Mouse (Mus musculus) c-Kit-positive CD71-positive TER-119-negative erythroid progenitor cells, embryonic 14.5 days (primary cell): ENCODE measurements around the gene Armc3.
"Not testable (repeated sequence)": the region's sequence is repeated elsewhere in the genome, so short reads cannot be mapped to it uniquely, and the experiment has no call there.

Experiments
- DNase-seq: peaks from one replicate; pipeline ENCODE4 v3.0.0-alpha.2; 2013; ENCODE audit warnings: low read depth

Gene Armc3

DNA sequence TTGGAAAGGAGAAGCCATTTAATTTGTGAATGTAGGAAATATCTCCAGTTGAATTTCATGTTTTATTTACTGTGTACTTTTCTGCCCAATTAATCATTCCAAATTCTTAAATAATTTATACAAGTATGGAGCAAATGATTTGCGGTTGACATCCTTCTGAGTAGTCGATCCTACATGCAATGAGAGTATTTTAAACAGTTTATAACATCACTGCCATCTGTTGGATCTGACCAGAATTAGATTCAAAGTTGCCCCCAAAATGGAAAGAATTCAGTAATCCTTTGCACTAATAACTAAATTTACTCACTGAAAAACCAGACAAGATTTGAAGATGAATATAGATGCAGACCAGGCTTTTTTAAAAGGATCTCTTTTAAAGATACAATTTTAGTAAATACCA lies 75.5 kb downstream of the Armc3 start:
- DNase-seq, result no peak

DNA sequence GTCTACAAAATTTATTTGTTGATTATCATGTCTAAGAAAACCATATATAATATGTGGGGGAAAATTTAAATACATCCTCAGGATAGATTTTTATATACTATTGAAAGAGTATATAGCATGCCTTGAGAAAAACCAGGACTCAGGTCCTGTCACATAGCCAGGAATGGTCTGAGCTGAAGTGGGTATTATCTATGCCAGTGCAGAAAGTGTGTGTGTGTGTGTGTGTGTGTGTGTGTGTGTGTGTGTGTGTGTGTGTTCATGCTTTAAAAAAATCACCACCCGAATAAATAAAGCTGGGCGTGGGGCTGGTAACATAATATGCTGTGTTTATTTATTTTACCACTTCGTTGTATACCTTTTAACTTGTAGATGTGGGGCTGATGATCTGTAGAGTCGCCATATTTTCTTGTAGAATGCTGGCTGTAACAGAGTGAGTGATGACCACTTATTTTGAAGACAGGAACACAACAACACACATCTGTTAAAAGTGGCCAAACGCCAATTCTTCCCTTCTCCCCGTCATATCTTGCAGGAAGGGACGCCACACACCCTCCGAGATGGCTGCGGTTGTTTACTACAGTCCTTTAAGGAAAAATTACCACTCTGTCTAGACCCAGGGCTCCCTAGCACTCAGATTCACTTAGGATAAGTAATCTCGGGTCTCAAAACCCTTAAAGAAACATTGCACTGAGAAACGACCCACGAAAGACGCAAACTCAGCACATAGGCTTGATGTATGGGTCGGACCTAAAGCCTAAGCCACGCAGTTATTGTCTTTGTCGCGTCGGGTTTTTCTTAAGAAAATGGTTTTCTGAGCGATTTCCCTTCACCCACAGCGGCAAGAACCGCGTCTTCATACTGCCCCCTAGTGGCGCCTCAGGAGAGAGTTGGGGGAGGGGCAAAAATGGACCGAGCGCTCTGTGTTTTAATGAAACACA lies 76.8 kb downstream of the Armc3 start:
- peak; percentile 75 for DNase-seq

DNA sequence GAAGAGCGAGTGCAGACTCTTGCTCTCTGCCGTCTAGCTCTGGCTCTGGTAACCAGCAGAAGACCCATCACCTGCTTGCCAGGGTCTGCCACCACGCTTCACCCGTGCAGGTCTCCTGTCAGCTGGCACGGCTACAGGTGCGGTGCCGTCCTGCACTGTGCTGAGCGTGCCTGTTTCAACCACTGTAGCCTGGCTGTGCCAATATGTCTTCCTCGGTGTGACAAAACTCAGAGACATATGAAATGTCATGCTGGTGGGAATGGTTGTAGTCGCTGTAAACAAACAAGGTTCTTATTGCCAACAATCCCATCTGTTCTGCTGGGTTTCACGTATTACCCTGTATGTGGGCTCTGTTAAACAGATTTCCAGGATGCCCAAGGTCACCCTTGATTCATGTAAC lies 81.2 kb downstream of the Armc3 start:
- DNase-seq, result no peak

DNA sequence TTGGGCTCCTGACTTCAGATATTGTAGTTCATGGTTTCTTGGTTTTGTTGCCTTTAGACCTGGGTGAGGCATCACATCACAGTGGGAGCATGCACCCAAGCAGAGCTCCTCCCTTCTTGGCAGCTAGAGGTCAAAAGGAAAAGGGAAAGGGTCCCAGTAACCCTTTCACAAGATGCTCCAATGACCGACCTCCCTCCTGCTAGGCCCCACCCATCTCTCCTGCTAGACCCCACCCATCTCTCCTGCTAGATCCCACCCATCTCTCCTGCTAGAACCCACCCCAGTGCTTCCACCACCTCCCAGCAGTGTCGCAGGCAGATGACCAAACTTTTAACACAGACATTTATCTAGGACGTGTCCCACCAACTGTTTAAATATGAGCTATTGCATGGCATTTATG lies 93.3 kb downstream of the Armc3 start:
- DNase-seq, result no peak

DNA sequence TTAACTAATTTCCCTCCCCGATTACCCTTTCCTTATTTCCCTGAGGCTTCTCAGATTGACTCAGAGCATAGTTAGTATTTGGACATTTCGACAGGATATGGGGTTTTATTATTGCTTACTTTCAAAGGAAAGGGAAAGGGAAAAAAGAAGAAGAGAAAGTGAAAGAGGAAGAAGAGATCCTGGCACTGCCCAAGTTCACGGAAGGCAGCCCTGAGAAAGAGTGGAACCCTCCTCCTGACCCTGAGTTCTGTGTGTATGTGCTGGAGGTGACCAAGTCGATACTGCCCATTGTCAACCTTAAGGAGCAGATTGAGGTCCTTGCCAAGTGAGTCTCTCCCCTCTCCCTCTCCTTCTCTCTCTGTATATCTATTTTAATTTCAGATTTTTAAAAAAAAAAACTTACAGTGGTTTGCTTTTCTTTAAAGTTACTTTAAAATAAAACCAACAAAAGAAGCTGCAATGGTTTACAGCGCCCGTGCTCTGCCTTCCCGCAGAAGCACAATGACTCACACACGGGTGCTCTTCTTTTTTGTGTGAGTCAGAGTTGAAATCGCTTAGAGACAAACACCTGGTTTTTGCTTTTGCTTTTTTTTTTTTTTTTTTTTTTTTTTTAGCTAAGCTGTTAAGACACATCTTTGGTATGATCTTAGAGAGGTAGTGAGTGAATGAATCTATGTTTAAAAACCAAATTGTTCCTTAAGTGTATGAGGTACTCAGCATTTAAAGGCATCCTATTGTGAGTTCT lies 101.4 kb downstream of the Armc3 start:
- no peak for DNase-seq

DNA sequence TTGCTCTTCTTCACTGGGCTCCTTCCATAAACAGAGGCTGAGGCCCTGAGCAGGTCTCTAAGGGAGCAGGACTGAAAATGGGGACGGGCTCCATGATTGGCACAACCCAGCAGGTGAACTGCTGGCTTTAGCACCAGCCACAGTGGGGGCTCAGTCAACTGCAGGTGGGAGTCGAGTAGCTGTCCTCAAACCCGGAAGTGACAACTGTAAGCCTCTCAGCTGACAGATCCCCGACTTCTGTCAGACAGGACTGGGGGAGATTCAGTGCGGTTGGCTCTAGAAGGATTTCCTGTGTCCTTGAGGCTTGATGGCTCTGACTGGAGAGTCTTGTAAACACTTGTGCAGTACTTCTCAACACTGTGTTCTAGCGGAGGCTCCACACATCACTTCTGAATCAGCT lies 102.1 kb downstream of the Armc3 start:
- no peak for DNase-seq

DNA sequence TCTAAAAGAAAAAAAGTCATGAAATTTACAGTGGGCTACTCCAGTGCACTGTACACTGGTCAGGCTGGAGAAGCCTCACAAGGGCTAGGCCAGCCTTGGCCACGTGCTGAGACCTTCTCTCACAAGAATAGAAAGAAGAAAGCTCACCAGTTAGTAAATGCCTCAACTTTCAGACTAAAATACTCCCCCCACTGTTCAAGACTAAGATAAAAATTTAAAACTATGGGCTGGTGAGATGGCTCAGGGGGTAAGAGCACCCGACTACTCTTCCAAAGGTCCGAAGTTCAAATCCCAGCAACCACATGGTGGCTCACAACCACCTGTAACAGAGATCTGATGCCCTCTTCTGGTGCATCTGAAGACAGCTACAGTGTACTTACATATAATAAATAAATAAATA lies 104.0 kb downstream of the Armc3 start:
- not testable (repeated sequence) for DNase-seq

DNA sequence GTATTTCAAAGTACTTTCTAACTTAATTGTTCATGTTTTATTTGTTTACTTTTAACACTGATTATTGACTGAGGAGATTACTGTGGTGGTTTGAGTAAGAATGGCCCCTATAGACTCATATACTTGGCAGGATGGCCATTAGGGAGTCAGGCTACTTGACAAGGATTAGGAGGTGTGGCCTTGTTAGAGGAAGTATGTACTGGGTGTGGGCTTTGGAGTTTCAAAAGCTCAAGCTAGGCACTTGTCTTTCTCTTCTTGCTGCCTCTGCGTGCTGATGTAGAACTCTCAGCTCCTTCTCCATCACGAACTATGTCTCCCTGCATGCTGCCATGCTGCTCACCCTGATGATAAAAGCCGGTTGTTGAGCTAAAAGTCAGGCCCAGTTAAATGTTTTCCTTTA lies 111.4 kb downstream of the Armc3 start:
- no peak for DNase-seq

DNA sequence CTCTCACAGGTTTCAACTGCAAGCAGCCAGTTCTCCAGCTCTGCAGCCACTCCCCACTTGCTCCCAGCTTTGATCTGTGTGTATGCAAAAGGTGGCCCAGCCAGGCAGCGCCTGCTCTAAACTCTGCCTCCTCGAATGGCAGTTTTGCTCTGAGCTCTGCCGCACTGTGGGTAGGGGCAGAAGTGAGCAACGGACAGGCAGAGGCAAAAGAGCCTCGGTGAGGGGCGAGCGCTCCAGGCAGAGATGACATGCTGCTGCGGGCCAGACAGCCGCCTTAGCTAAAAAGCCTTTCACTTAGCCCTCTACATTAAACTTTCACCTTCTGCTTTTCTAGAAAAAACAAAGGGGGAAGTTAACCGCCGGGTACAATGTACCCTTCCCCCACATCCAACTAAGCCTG lies 117.0 kb downstream of the Armc3 start:
- DNase-seq, result no peak

DNA sequence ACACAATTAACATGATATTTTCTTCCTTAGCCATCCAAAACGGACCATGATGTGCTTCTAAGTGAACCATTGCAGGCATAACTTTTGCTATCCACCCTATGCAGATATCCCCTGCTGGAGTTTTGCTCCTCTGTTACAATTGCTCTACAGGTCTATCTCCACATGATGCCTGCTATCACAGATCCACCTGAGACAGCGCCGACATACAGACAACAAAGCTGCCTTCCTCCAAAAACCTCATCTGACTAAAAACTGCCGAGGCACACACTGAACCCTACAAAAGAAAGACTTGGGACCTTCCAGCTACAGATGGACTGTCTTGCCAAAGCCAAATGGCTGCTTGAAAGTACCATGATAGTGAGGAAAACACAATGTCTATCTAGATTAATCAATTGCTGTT lies 117.6 kb downstream of the Armc3 start:
- no peak for DNase-seq

DNA sequence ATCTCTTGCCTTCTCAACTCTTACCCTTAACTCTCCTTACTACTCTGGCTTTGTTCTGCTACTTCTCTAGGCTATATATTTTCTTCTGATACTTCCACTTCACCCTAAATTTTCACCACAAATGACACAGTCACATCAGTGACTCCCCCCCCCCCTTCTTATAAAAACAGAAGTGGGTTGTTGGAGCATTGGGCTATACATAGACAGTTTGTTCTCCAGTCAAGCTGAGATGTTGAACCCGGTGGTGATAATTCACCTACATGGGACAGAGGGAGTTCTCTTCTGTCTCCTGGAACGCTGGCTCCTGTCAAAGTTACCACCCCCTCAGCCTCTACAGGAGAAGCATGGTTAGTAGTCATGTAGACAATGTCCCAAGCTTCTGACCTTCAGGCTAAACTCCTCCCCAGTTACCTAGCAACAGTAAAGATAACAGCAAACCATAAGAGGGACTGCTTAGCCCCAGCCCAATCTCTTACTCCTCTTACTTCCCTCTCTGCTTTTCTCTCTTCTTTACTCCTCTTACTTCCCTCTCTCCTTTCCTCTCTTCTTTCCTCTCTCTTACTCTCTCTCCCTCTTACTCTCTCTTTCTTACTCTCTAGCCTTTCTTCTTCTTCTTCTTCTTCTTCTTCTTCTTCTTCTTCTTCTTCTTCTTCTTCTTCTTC lies 118.2 kb downstream of the Armc3 start:
- DNase-seq, result not testable (repeated sequence)

DNA sequence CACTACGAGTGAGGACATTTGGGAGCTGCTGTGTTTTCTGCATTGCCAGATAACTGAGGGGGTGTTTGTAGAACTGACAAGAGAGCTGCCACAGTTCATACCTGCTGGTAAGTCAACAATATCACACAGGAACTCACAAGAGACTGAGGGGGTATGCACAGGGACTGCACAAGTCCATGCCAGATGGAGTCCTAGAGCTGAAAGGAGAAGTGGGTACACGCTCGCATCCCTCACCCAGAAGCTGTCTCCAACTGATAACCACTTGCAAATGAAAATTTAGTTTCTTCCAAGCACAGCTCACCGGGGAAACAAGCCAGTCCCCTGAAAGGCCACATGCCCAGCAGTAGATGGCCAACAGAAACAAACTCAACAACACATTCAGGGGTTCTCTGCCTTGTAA lies 119.4 kb downstream of the Armc3 start:
- DNase-seq, result no peak

DNA sequence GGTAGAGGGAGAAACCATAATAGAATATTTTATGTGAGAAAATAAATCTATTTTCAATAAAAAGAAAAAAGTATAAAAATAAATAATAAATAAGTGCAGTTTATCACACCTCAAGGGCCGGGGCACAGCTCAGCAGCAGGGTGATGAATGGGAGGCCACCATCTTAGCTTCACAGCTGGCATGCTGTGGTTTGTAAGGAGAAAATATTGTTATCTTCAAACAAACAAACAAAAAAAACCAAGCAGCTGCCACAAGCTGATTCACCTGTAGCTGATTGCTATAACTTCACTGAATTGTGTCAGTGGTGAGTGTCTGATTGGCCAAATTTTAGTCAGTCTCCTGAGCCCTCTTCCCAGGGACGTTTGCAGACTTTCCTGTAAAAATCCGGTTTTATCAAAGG lies 120.2 kb downstream of the Armc3 start:
- DNase-seq, result no peak

DNA sequence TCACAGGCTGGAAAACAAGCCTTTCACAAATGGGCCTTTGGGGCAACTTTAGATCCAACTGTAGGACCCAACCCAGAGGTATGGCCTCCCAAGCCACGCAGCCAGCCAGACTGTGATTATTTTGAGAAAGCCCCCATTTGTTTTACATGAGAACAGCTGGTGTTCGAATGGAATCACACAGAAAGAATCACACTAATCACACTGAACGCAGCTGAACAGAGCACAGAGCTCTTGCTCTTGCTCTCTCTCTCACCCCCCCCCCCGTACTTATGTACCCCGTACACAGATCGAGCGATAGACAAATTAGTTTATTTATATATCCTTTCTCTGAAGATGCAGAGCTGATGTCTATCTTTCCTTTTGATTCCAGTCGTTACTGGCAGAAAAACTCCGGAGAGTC lies 123.3 kb downstream of the Armc3 start:
- no peak for DNase-seq

DNA sequence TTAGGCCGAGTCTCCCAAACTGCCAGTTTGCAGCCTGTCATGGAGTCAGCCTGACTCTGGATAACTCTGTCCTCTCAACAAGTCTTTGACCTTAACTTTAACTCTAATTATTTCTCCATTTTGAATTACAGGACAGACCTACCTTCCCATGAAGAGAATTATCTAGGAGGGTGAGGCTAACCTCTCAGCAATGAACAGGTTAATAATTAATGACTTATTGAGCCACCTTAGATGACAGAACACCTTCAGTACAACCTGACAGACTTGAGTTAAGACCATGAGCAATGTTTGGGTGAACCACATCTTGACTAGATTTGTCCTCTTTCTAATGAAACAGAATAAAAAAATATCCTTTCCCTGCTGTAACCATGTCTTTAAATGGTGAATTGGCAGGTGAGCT lies 127.3 kb downstream of the Armc3 start:
- DNase-seq, result no peak

DNA sequence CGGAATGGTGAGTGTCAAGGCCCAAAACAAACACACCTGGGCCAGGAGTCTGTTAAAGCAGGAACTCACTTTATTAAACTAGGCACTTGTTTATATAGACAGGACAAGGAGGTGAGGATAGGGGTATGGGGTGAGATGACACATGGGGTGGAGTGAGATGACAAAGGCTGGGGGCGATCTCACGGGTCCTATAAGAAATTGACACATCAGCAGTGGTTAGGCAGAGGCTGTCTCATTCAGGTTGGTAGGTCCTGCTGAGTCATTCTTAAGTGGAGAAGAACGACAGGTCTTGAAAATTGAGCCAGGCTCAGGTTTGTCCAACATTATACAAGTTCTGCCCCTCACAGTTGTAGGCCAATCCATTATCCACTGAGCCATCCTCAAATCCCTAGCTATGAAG lies 128.7 kb downstream of the Armc3 start:
- DNase-seq, result no peak

DNA sequence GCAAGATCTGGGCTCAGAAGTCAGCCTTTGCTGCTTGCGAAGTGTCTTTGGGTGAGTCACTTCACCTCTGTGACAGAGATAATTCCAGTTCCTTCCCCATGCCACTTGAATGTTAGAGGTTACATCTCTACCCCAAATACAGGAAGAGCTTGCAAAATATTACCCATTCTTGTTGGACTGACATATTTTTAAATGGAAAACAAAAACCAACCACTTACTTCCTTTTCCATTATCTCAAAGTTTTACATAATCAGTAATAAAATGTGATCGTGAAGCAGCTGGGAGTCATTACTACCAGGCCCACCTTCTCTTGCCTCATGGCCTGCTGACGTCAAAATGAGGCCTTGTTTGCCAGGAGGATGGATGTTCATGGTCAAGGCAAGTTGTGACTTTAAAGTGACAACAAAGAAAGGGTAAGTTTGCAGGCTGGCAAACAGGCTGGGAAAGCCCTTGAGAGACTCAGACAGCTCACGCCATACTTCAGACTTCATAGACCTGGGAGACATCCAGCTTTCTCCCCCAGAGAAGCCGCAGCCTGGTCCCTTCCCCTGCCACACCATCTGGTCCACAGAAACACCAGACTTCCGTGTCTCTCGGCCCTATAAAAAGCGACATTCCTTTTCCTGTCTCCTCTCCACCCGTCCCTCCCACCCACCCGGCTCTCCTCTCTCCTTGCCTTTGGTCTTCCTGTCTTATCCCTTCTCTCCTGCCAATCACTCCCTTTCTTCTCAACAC lies 145.0 kb downstream of the Armc3 start:
- DNase-seq, result no peak

DNA sequence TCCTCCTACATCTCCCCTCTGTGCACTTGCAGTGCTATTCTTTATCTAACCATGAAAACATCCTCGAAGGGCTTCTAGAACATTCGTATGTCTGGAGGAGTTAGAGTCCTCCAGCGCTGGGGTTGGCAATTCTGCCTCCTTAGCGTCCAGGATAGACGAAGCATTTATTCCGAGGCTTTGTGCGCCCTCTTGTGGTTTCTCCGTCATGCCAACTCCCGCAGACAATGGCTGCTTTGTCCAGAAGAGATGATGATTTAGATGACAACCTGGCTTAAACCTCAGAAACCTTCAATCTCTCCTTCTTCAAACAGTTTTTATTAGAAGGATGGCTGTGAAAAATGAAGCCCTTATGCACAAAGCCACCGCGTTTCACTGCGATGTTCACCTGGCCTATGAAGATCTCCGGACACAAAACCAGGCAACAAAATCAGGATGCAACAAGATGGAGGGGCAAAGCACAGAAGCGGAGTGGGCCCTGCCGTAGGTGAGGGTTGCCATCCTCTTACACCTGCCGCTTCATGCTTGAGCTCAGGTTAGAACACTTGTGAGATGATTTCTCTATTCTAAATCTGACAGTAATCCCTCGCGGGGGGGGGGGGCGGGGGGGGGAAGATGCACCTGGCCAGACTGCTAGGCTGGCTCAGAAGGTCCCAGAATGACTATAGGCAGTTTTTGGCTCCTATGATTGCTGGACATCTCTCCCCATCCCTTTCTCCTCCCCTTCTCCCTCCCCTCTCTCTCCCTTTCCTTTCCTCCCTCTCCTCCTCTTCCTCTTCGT lies 145.7 kb downstream of the Armc3 start:
- DNase-seq, result peak; percentile 63

DNA sequence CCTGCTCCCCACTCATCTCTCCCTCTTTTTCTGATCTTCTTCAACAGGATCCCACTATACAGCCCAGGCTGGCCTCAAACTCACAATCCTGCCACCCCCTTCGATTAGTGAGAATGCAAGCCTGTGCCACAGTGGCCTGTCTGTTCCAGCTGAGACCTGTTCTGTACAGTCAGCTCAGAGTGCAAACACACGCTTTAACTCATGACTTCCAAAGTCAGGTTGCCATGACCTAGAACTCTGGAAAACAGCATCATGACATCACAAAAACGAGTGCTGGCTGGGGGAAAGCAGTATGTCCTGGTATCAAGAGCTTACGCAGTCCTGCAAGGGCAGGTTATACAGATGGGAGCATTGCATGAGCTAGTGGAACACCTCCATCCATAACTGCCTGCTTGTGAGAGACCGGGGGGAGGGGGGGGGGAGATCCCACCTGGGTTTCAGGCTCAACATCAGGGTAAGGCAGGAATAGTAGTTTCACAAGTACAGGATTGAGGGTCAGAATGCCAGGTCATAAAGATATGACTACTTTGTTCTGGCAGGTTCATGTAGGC lies 146.4 kb downstream of the Armc3 start:
- DNase-seq, result no peak

DNA sequence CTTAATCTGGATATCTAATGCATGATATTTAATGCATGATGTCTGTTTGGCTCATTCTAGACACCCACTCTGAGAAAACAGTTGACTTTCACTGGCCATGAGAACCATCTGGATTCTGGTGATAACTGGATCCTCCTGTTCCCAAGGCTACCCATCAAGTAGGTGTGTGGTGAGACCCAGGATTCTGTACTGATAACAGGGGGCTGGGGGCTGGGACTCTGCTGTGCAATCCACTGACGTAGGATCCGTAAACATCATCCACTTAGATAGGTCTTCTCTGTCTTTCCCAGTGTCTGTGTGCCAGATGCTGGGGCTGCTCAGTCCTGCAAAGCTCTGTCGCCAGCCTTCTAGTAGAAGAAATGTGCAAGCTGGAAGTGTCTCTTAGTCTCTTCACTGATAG lies 149.4 kb downstream of the Armc3 start:
- no peak for DNase-seq

DNA sequence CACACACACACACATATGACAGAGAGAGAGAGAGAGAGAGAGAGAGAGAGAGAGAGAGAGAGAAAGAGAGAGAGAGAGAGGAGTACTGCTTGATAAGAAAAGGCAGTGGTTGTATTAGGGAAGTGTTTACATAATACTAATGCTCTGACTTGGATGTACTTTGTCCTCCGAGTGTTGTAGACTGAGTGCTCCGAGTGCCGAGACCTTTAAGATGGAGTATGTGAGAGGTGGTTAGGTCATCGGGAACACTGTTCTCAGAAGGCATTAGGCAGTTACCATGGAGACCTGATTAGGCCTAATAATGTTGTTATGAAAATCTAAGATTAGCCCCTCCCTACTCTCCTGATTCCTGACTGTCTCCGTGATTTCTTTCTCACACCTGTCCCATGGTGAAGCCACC lies 151.1 kb downstream of the Armc3 start:
- DNase-seq, result no peak
